Mouse (Mus musculus): Measurements from ENCODE around the gene Olfr1193.
"Not testable (repeated sequence)": the region's sequence is repeated elsewhere in the genome, so short reads cannot be mapped to it uniquely, and the experiment has no call there.

The Olfr1193 gene

GRCm38 (mm10) chr2:88675328-88675727 lies at the start of gene Olfr1193:
Gene Olfr1193, plus strand, starts transcription at chr2:88675628.
- DNase-seq (ENCODE audit: low spot score in 2 of 2) = not testable (repeated sequence)

DNA sequence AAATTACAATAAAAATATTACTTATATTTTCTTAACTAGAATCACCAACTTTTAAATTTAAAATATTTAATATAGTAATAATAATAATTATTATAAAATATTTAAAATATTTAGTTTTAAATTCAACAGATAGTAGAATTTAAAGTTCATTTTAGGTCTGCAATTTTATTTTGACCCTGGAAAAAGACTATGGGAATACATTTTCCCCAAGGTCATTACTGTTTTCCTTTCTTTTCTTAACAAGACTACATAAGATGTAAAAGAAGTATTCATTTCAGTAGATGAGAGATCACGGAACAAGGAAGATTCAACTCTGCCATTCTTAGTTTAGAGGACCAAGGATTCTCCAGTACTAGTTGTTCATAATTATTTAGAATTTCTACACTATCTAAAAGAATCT lies 35.2 kb upstream of the Olfr1193 start, which contains the start of gene Olfr1191-ps1:
Gene Olfr1191-ps1 (plus strand): TSS at position 301 of the 400 bp plus-strand sequence.
- not testable (repeated sequence) for DNase-seq (ENCODE audit: low spot score in 2 of 2)

GRCm38 (mm10) chr2:88648209-88648608 lies 27.2 kb upstream of the Olfr1193 start, which contains the start of gene Olfr1192-ps1:
Gene Olfr1192-ps1, plus strand, starts transcription at chr2:88648509.
- no peak for DNase-seq (ENCODE audit: low spot score in 2 of 2)

DNA sequence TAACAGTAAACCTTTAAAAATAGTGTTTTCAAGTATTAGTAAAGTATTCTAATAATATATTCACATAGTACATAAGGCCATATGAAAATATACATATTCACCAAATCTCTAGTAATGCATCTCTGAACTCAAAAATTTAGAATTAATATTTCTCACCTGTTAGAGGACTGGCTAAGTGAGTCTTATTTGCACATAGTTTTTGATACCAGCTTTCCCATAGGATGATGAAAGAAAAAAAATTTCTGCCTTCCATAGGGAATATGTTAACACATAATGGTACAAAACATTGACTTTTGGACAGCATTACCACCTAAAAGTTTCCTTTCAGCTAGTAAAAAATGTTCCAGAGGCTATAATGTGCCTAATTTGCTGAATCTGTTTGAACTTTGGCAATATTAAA lies 13.7 kb downstream of the Olfr1193 start, which contains the start of gene Olfr1195:
Gene Olfr1195 (minus strand): TSS at position 101 of the 400 bp plus-strand sequence.
- DNase-seq (ENCODE audit: low spot score in 2 of 2) = no peak

DNA sequence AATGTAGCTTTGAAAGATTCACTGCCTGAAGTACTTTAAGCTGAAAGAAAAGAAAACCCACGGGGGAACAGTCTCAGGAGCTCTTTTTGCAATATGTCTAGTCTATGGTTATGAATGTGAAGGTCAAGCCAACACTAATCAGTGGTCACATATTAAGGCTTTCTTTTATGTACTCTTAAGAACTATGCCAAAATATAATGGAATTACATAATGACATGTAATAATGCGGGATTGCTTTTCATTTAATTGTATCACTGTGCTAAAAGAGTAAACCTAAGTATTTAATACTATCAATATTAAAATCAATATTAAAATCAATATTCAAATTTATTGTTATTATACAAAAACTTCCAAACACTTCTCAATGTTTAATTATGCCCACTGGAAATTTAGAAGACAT lies 29.1 kb downstream of the Olfr1193 start, which contains the start of gene Olfr1196:
Gene Olfr1196 (minus strand): TSS at position 101 of the 400 bp plus-strand sequence.
- no peak for DNase-seq (ENCODE audit: low spot score in 2 of 2)

Measured in spleen, postnatal 36 days (tissue).